Mouse (Mus musculus): ENCODE measurements around the gene Olfr1037. TPM values are rescaled to one million over a fixed set of nuclear protein-coding genes. Genes with fewer than 3 reads are reported as not detected.
"Not testable (repeated sequence)": the region's sequence is repeated elsewhere in the genome, so short reads cannot be mapped to it uniquely, and the experiment has no call there.

Olfr1037 gene
- polyA plus RNA-seq (2015; fragmentation: Nextera tagmentation; extraction: Ambion mirVana), result not detected in 2 replicates

DNA sequence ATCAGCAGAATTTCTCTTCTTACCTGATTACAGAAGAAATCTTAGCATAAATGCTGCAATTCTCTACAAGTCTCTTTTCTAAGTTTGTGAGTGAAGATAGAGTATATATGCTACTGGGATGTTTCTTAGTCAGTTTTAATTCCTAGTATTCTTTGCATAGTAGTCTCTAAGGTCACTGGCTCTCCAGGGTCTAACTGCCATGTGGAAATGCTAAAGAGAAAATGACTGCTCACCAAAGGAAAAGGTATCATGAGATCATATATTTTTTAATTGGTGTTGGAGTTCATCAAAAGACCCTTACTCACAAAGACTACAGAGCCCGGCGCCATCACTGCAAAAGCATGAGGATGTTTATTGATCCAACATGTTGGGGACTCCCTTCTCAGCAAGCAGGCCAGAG, at the start of gene Olfr1037:
Olfr1037 (minus strand) TSS at position 101 of the 400 bp plus-strand sequence.
- Histone ChIP-seq H3K27ac (replicated peaks) (no peak within 1 kb of the TSS), H3K27me3 (replicated peaks) (no peaks in the 10 kb centered on the region), H3K4me2 (no peak within 1 kb of the TSS), H3K9me3 (no peaks in the 10 kb centered on the region), H3K4me3 (no peak within 1 kb of the TSS), H3K9ac (no peak within 1 kb of the TSS), H3K36me3 (no peaks in the 10 kb centered on the region), H3K4me1 (no peaks in the 10 kb centered on the region)
- no peak for ATAC-seq (ENCODE audit: extremely low read depth, insufficient number of reproducible peaks, low FRiP score, low TSS enrichment)
- WGBS, result 75% methylated on average over 2 of the region's 2 CpGs

DNA sequence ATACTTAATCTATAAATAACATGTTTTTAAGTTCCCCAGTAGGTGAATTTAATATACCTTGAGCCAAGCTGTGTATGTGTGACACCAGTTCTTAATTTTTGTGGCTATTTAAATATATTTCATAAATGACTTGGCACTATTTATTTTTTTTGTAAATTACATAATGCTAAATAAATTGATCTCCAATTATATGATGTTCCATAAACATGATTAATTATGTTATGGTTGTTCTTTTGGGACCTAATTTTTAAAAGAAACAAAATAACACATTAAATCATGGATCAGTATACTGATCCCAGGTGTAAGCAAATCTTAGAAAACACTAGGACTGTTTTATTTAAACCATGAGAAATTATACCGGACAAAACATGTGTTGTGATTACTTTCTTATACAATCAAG, 48.6 kb upstream of the Olfr1037 start, which contains the start of gene Olfr1039:
Olfr1039 (minus strand) TSS at position 101 of the 400 bp plus-strand sequence.
- no peaks in the 10 kb centered on the region for H3K4me1 ChIP-seq
- WGBS, result 85% methylated on average over 1 of the region's 1 CpGs
- no peak within 1 kb of the TSS for H3K4me3 ChIP-seq
- no peaks in the 10 kb centered on the region for H3K27me3 ChIP-seq (replicated peaks)
- ATAC-seq (ENCODE audit: extremely low read depth, insufficient number of reproducible peaks, low FRiP score, low TSS enrichment), result no peak
- no peaks in the 10 kb centered on the region for H3K9me3 ChIP-seq
- H3K27ac ChIP-seq (replicated peaks), result no peak within 1 kb of the TSS
- no peak within 1 kb of the TSS for H3K4me2 ChIP-seq
- H3K36me3 ChIP-seq, result no peaks in the 10 kb centered on the region
- no peak within 1 kb of the TSS for H3K9ac ChIP-seq

DNA sequence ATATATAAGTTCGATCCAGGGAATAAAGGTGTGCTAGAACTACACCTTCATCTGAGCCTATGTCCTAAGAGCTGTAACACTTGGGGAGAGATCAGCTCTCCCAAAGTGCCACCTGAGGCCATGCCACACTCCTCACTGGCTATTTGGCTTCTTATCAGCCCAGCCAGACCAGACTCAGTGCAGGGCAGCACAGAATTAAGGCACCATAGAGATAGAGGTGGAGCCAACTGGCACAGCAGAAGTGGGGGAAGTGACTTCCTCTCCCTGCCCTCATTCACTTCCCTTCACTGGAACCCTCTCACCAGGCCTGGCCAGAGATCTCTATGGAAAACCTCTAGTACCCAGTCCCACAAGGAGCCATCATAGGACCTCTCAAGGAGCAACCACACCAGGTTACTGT, 6.7 kb downstream of the Olfr1037 start:
- H3K9ac ChIP-seq; H3K27ac ChIP-seq (replicated peaks); H3K36me3 ChIP-seq; H3K4me2 ChIP-seq; H3K9me3 ChIP-seq; H3K27me3 ChIP-seq (replicated peaks); H3K4me1 ChIP-seq; H3K4me3 ChIP-seq; ATAC-seq (ENCODE audit: extremely low read depth, insufficient number of reproducible peaks, low FRiP score, low TSS enrichment): not testable (repeated sequence)
- 69% methylated on average over 1 of the region's 1 CpGs for WGBS

DNA sequence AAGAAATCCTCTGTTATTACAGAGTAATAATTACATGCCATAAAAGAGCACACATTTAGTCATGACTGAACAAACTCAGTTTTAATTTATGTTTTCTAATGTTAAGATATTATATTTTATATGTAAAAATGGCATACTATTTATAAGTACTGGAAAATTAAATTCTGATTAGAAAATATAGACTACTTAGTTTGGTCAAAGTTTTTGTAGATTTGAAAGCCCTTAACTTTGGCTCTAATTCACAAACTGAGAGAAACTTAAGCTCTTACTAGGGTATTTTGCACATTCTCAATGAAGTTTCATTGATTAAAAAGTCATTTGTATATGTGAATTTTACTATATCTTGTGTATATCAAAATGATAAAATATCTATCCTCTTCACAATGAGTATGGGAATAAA, 13.5 kb downstream of the Olfr1037 start, which contains the start of gene Olfr1036:
Olfr1036 (plus strand) TSS at position 301 of the 400 bp plus-strand sequence.
- H3K4me2 ChIP-seq; H3K27ac ChIP-seq (replicated peaks); H3K36me3 ChIP-seq; H3K9ac ChIP-seq; H3K4me1 ChIP-seq; ATAC-seq (ENCODE audit: extremely low read depth, insufficient number of reproducible peaks, low FRiP score, low TSS enrichment); H3K9me3 ChIP-seq; H3K4me3 ChIP-seq; H3K27me3 ChIP-seq (replicated peaks): not testable (repeated sequence)

DNA sequence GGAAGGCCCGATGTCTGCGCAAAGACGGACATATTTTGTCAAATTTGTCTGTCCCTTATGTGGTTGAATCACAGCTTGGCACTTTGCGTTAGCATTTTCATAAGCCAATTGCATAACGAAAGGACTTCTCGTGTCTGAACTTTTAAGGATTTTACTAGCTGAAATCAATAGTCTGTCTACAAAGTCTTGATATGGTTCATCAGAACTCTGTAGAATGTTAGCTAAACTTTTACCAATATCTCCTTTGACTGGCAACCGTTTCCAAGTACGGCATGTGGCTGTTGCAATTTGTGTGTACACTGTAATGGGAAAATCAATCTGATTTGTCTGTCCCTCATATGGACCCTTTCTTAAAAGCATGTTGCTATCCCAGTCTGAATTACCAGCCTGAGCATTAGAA, 17.0 kb downstream of the Olfr1037 start:
- 90% methylated on average over 8 of the region's 8 CpGs for WGBS
- no peak for ATAC-seq (ENCODE audit: extremely low read depth, insufficient number of reproducible peaks, low FRiP score, low TSS enrichment)

DNA sequence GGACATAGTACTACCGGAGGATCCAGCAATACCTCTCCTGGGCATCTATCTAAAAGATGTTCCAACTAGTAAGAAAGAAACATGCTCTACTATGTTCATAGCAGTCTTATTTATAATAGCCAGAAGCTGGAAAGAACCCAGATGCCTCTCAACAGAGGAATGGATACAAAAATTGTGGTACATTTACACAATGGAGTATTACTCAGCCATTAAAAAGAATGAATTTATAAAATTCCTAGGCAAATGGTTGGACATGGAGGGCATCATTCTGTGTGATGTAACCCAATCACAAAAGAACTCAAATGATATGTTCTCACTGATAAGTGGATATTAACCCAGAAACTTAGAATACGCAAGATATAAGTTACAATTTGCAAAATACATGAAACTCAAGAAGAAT, 23.4 kb downstream of the Olfr1037 start:
- not testable (repeated sequence) for H3K36me3 ChIP-seq; ATAC-seq (ENCODE audit: extremely low read depth, insufficient number of reproducible peaks, low FRiP score, low TSS enrichment); H3K9me3 ChIP-seq; H3K4me1 ChIP-seq; H3K27me3 ChIP-seq (replicated peaks); H3K27ac ChIP-seq (replicated peaks); H3K4me2 ChIP-seq; H3K9ac ChIP-seq; H3K4me3 ChIP-seq
- 88% methylated on average over 2 of the region's 2 CpGs for WGBS

More for the DNA sequence above, 17.0 kb downstream of the Olfr1037 start:
- no peaks in the 10 kb centered on the region for H3K9me3 ChIP-seq
- H3K36me3 ChIP-seq, result no peaks in the 10 kb centered on the region
- no peaks in the 10 kb centered on the region for H3K27me3 ChIP-seq (replicated peaks)
- no peak overlapping the region for H3K4me2 ChIP-seq
- no peak overlapping the region for H3K4me3 ChIP-seq
- no peak overlapping the region for H3K27ac ChIP-seq (replicated peaks)
- no peaks in the 10 kb centered on the region for H3K4me1 ChIP-seq
- H3K9ac ChIP-seq, result no peak overlapping the region

DNA sequence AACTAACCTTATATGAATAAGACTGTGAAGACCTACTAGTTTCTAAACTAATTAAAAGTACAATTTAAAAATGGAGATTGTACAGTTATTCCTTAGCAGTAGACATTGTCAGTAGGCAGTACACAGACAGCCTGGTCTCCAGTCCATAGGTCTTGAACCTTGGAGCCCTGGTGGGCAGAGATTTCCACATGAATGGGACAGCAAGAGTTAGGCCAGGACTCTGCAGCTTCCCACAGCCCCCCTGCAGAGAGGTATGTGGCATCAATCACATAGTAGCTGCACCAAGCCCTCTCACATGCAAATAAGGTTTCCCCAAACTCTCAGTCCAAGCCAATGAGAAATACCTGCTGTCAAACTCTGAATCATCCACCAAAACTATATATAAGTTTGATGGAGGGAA, 36.4 kb downstream of the Olfr1037 start:
- not testable (repeated sequence) for H3K36me3 ChIP-seq; H3K4me2 ChIP-seq; H3K27me3 ChIP-seq (replicated peaks); H3K9ac ChIP-seq; H3K4me3 ChIP-seq; H3K9me3 ChIP-seq; ATAC-seq (ENCODE audit: extremely low read depth, insufficient number of reproducible peaks, low FRiP score, low TSS enrichment); H3K4me1 ChIP-seq; H3K27ac ChIP-seq (replicated peaks)

DNA sequence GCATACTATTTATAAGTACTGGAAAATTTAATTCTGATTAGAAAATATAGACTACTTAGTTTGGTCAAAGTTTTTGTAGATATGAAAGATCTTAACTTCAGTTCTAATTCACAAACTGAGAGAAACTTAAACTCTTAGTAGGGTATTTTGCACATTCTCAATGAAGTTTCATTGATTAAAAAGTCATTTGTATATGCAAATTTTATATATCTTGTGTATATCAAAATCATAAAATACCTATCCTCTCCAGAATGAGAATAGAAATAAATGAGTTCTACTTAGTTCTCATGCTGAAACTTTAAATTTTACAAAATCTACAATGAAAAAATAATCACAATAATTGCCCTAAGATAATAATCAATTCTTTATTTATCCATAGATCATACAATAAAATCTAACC, 41.6 kb downstream of the Olfr1037 start, which contains the start of gene Olfr1034:
Olfr1034 (plus strand) TSS at position 301 of the 400 bp plus-strand sequence.
- Histone ChIP-seq H3K27ac (replicated peaks) (no peak within 1 kb of the TSS), H3K9ac (no peak within 1 kb of the TSS), H3K4me2 (no peak within 1 kb of the TSS), H3K4me3 (no peak within 1 kb of the TSS), H3K36me3 (no peaks in the 10 kb centered on the region), H3K9me3 (no peaks in the 10 kb centered on the region), H3K27me3 (replicated peaks) (no peaks in the 10 kb centered on the region), H3K4me1 (no peaks in the 10 kb centered on the region)
- ATAC-seq (ENCODE audit: extremely low read depth, insufficient number of reproducible peaks, low FRiP score, low TSS enrichment), result no peak

Other genes starting within 250 kb of the Olfr1037 start
- not detected in 2 replicates for gene Olfr1019, start 241.9 kb downstream of the Olfr1037 start, polyA plus RNA-seq (2015; fragmentation: Nextera tagmentation; extraction: Ambion mirVana)
- gene Olfr1020, start 240.4 kb downstream of the Olfr1037 start, polyA plus RNA-seq (2015; fragmentation: Nextera tagmentation; extraction: Ambion mirVana), result not detected in 2 replicates
- not detected in 2 replicates for gene Olfr1022, start 218.8 kb downstream of the Olfr1037 start, polyA plus RNA-seq (2015; fragmentation: Nextera tagmentation; extraction: Ambion mirVana)
- gene Olfr1023, start 201.7 kb downstream of the Olfr1037 start, polyA plus RNA-seq (2015; fragmentation: Nextera tagmentation; extraction: Ambion mirVana), result not detected in 2 replicates
- not detected in 2 replicates for gene Olfr1024, start 182.3 kb downstream of the Olfr1037 start, polyA plus RNA-seq (2015; fragmentation: Nextera tagmentation; extraction: Ambion mirVana)
- gene Olfr1025-ps1, start 172.2 kb downstream of the Olfr1037 start, polyA plus RNA-seq (2015; fragmentation: Nextera tagmentation; extraction: Ambion mirVana), result not detected in 2 replicates
- gene Olfr1026, start 165.8 kb downstream of the Olfr1037 start, polyA plus RNA-seq (2015; fragmentation: Nextera tagmentation; extraction: Ambion mirVana), result not detected in 2 replicates
- gene Olfr1028, start 136.9 kb downstream of the Olfr1037 start, polyA plus RNA-seq (2015; fragmentation: Nextera tagmentation; extraction: Ambion mirVana), result not detected in 2 replicates
- gene Olfr1029, start 113.5 kb downstream of the Olfr1037 start, polyA plus RNA-seq (2015; fragmentation: Nextera tagmentation; extraction: Ambion mirVana), result not detected in 2 replicates
- gene Olfr1030, start 108.1 kb downstream of the Olfr1037 start, polyA plus RNA-seq (2015; fragmentation: Nextera tagmentation; extraction: Ambion mirVana), result not detected in 2 replicates
- gene Olfr1031, start 97.1 kb downstream of the Olfr1037 start, polyA plus RNA-seq (2015; fragmentation: Nextera tagmentation; extraction: Ambion mirVana), result not detected in 2 replicates
- gene Olfr1032, start 81.8 kb downstream of the Olfr1037 start, polyA plus RNA-seq (2015; fragmentation: Nextera tagmentation; extraction: Ambion mirVana), result not detected in 2 replicates
- 2.2 and 2.3 TPM in 2 replicates for gene Olfr1033, start 66.8 kb downstream of the Olfr1037 start, polyA plus RNA-seq (2015; fragmentation: Nextera tagmentation; extraction: Ambion mirVana)
- gene Olfr1034, start 41.5 kb downstream of the Olfr1037 start, polyA plus RNA-seq (2015; fragmentation: Nextera tagmentation; extraction: Ambion mirVana), result 0.13 TPM in 1 of 2 replicates, not detected in the other
- gene Olfr1036, start 13.4 kb downstream of the Olfr1037 start, polyA plus RNA-seq (2015; fragmentation: Nextera tagmentation; extraction: Ambion mirVana), result not detected in 2 replicates
- gene Olfr1039, start 48.5 kb upstream of the Olfr1037 start, polyA plus RNA-seq (2015; fragmentation: Nextera tagmentation; extraction: Ambion mirVana), result not detected in 2 replicates
- not detected in 2 replicates for gene Olfr1040, start 59.3 kb upstream of the Olfr1037 start, polyA plus RNA-seq (2015; fragmentation: Nextera tagmentation; extraction: Ambion mirVana)
- not detected in 2 replicates for gene Olfr1042, start 74.5 kb upstream of the Olfr1037 start, polyA plus RNA-seq (2015; fragmentation: Nextera tagmentation; extraction: Ambion mirVana)
- gene Olfr1043, start 80.1 kb upstream of the Olfr1037 start, polyA plus RNA-seq (2015; fragmentation: Nextera tagmentation; extraction: Ambion mirVana), result not detected in 2 replicates
- not detected in 2 replicates for gene Olfr1044, start 90.4 kb upstream of the Olfr1037 start, polyA plus RNA-seq (2015; fragmentation: Nextera tagmentation; extraction: Ambion mirVana)
- gene Olfr52, start 98.3 kb upstream of the Olfr1037 start, polyA plus RNA-seq (2015; fragmentation: Nextera tagmentation; extraction: Ambion mirVana), result not detected in 2 replicates
- gene Olfr1045, start 115.6 kb upstream of the Olfr1037 start, polyA plus RNA-seq (2015; fragmentation: Nextera tagmentation; extraction: Ambion mirVana), result not detected in 2 replicates
- gene Olfr1046, start 131.9 kb upstream of the Olfr1037 start, polyA plus RNA-seq (2015; fragmentation: Nextera tagmentation; extraction: Ambion mirVana), result not detected in 2 replicates
- not detected in 2 replicates for gene Olfr1047, start 144.0 kb upstream of the Olfr1037 start, polyA plus RNA-seq (2015; fragmentation: Nextera tagmentation; extraction: Ambion mirVana)
- gene Olfr1048, start 152.9 kb upstream of the Olfr1037 start, polyA plus RNA-seq (2015; fragmentation: Nextera tagmentation; extraction: Ambion mirVana), result not detected in 2 replicates
- not detected in 2 replicates for gene Olfr1049, start 170.9 kb upstream of the Olfr1037 start, polyA plus RNA-seq (2015; fragmentation: Nextera tagmentation; extraction: Ambion mirVana)
- not detected in 2 replicates for gene Olfr1051, start 191.7 kb upstream of the Olfr1037 start, polyA plus RNA-seq (2015; fragmentation: Nextera tagmentation; extraction: Ambion mirVana)
- gene Olfr1052, start 205.1 kb upstream of the Olfr1037 start, polyA plus RNA-seq (2015; fragmentation: Nextera tagmentation; extraction: Ambion mirVana), result not detected in 2 replicates
- not detected in 2 replicates for gene Olfr1053, start 227.9 kb upstream of the Olfr1037 start, polyA plus RNA-seq (2015; fragmentation: Nextera tagmentation; extraction: Ambion mirVana)
- gene Olfr1054, start 248.0 kb upstream of the Olfr1037 start, polyA plus RNA-seq (2015; fragmentation: Nextera tagmentation; extraction: Ambion mirVana), result not detected in 2 replicates

Data from heart, embryonic 13.5 days (tissue).